Mouse (Mus musculus) liver, postnatal 0 days (tissue): Measurements from ENCODE around the gene Cfap299. TPM values are rescaled to one million over a fixed set of nuclear protein-coding genes. Genes with fewer than 3 reads are reported as not detected.
"Not testable (repeated sequence)": the region's sequence is repeated elsewhere in the genome, so short reads cannot be mapped to it uniquely, and the experiment has no call there.

Experiments used
- ATAC-seq: fragments of 200-750 bp; cut with Nextera tagmentation; 2 replicates; pipeline ENCODE4 v1.8.0; 2017; ENCODE audit warnings: mild to moderate bottlenecking, moderate library complexity
- DNase-seq: peaks from one replicate; pipeline ENCODE4 v3.0.0-alpha.2; 2016
- H3K27ac ChIP-seq: fragments of 300-500 bp; sonication (generic); 2 replicates; pipeline ENCODE4 v1.5.1; 2014; ENCODE audit warnings: antibody characterized with exemption, moderate library complexity, mild to moderate bottlenecking, low read depth
- H3K27me3 ChIP-seq: fragments of 300-500 bp; sonication (generic); 2 replicates; pipeline ENCODE4 v1.6.1; 2014; ENCODE audit warnings: low read length, control low read depth, mixed read lengths; ENCODE audit not compliant: insufficient read depth
- H3K36me3 ChIP-seq: fragments of 300-500 bp; sonication (generic); replicated peaks from 2 replicates; pipeline ENCODE4 v1.6.1; 2014; ENCODE audit warnings: mild to moderate bottlenecking, control low read depth, low read length, moderate library complexity, mixed read lengths; ENCODE audit not compliant: insufficient read depth
- H3K4me1 ChIP-seq: fragments of 300-500 bp; sonication (generic); 2 replicates; pipeline ENCODE4 v1.6.1; 2014; ENCODE audit warnings: antibody characterized with exemption, mild to moderate bottlenecking, control low read depth; ENCODE audit not compliant: insufficient read depth
- H3K4me2 ChIP-seq: fragments of 300-500 bp; sonication (generic); 2 replicates; pipeline ENCODE4 v1.6.1; 2014; ENCODE audit warnings: low read depth, mild to moderate bottlenecking, low read length, moderate library complexity, mixed read lengths
- H3K4me3 ChIP-seq: fragments of 300-500 bp; sonication (generic); 2 replicates; pipeline ENCODE4 v1.5.1; 2014; ENCODE audit warnings: low read depth, low read length
- H3K9ac ChIP-seq: fragments of 300-500 bp; sonication (generic); replicated peaks from 2 replicates; pipeline ENCODE4 v1.6.1; 2014; ENCODE audit warnings: mild to moderate bottlenecking, moderate library complexity
- H3K9me3 ChIP-seq: fragments of 300-500 bp; sonication (generic); 2 replicates; pipeline ENCODE4 v1.6.1; 2016; ENCODE audit warnings: mild to moderate bottlenecking, control low read depth, low read length, mixed read lengths
- CTCF ChIP-seq: sonication (generic); IDR thresholded peaks from 2 replicates; pipeline ENCODE4 v1.5.1; 2016; ENCODE audit warnings: antibody characterized with exemption, low read depth
- EP300 ChIP-seq: IDR thresholded peaks from 2 replicates; pipeline ENCODE4 v1.6.1; 2016; ENCODE audit warnings: antibody characterized with exemption, low read depth, mild to moderate bottlenecking
- WGBS: fragments of 180-500 bp; shearing (Covaris S2); extraction: QIAGEN DNeasy Blood & Tissue Kit; methylation state at CpG from one replicate; pipeline ENCODE4 v1.1.7; 2014; ENCODE audit not compliant: insufficient replicate concordance; 5-methylcytosine and 5-hydroxymethylcytosine counted together
- polyA plus RNA-seq: library from polyadenylated mRNA; unstranded; fragments of >200 nt; fragmentation: Nextera tagmentation; extraction: Ambion mirVana; gene quantifications from 2 replicates; pipeline ENCODE4 v1.2.1, GENCODE M21; 2015

Cfap299 gene
- polyA plus RNA-seq, 1 experiment from 2014 or later: not detected

GRCm38 (mm10) chr5:98293049-98293715, 35.9 kb upstream of the Cfap299 start:
- 4% methylated on average over 12 of the region's 12 CpGs for WGBS
- ATAC-seq (no peak), DNase-seq (no peak)
- H3K4me3 ChIP-seq: no peak overlapping the region
- H3K9me3 ChIP-seq: no peaks in the 10 kb centered on the region
- H3K36me3 ChIP-seq: no peaks in the 10 kb centered on the region
- H3K27me3 ChIP-seq: peaks cover 12% of the 10 kb centered on the region; the same call in 1 of the 2 replicates
- H3K4me1 ChIP-seq: no peaks in the 10 kb centered on the region
- no peak overlapping the region for H3K9ac ChIP-seq
- no peak overlapping the region for H3K27ac ChIP-seq
- TF ChIP-seq EP300 (no peak), CTCF (no peak)
- no peak overlapping the region for H3K4me2 ChIP-seq

DNA sequence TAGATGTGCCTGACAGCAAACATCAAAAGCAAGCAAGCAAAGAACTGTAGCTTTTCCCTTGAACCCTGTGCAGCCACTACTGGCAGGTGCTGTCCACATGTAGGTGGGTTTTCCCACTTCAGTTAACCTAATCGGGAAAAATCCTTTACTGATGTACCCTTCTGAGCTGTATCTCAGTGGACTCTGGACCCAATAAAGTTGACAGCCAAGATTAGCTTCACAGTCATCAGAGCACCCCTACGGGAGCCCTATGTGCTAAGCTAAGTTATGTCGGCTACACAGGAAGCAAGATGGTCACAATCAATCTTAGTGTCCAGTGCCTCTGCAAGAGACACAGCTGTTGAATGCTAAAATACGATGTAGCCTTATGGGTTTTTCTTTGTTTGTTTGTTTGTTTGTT, 29.0 kb upstream of the Cfap299 start:
- 59% methylated on average over 4 of the region's 4 CpGs for WGBS
- no peaks in the 10 kb centered on the region for H3K9me3 ChIP-seq
- H3K27me3 ChIP-seq: no peaks in the 10 kb centered on the region
- H3K27ac ChIP-seq: no peak overlapping the region
- H3K9ac ChIP-seq: no peak overlapping the region
- TF ChIP-seq EP300: no peak
- TF ChIP-seq CTCF: no peak
- no peak overlapping the region for H3K4me3 ChIP-seq
- ATAC-seq (no peak), DNase-seq (no peak)
- no peaks in the 10 kb centered on the region for H3K36me3 ChIP-seq
- H3K4me2 ChIP-seq: no peak overlapping the region
- H3K4me1 ChIP-seq: no peaks in the 10 kb centered on the region

DNA sequence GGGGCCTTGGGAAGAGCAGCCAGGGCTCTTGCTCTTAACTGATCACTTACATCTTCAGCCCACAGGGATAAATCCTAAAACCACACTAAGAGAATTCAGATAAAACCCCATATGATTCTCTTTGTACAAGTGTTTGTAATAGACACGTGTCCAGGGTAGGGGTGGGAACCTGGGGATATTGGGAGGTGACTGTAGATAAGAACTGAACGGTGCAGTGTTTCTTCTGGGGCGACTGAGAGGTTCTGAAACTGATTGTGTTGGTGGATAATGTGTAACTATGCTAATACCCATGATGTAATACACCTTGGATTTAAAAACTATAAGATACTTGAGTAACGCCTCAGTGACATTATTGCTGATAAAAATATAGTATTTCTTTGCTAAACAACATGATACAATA, 23.4 kb upstream of the Cfap299 start:
- Histone ChIP-seq H3K27me3 (no peaks in the 10 kb centered on the region), H3K36me3 (no peaks in the 10 kb centered on the region), H3K27ac (no peak overlapping the region), H3K9me3 (no peaks in the 10 kb centered on the region), H3K4me2 (no peak overlapping the region), H3K4me1 (no peaks in the 10 kb centered on the region), H3K4me3 (no peak overlapping the region), H3K9ac (no peak overlapping the region)
- WGBS: 71% methylated on average over 4 of the region's 4 CpGs
- DNase-seq: no peak
- ATAC-seq: no peak
- TF ChIP-seq CTCF (no peak), EP300 (no peak)

DNA sequence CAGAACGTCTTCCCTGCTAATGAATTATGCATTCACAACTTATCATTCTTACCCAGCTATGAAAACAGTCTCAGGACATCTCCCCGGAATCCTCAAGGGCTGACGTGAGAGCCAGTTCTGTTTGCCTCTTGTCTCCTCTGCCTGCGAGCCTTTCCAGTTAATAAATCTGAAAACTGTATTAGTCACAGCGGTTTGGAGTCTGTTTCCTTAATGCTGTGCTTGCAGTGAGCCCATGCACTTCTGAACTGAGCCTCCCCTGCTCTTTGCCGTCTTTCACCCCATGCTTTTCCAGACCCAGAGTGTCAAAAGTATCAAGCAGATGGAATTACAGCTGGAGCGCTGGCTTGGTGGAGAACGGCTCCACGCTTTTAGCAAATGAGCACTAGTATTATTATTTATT, 22.6 kb upstream of the Cfap299 start:
- no peak overlapping the region for H3K4me3 ChIP-seq
- no peaks in the 10 kb centered on the region for H3K27me3 ChIP-seq
- whole genome bisulfite sequencing: 66% methylated on average over 9 of the region's 9 CpGs
- H3K4me2 ChIP-seq: no peak overlapping the region
- DNase-seq (no peak), ATAC-seq (no peak)
- H3K9ac ChIP-seq: no peak overlapping the region
- TF ChIP-seq CTCF: no peak
- no peak for TF ChIP-seq EP300
- H3K4me1 ChIP-seq: no peaks in the 10 kb centered on the region
- H3K27ac ChIP-seq: no peak overlapping the region
- no peaks in the 10 kb centered on the region for H3K9me3 ChIP-seq
- H3K36me3 ChIP-seq: no peaks in the 10 kb centered on the region

- Histone ChIP-seq H3K4me1 (peaks cover 7% of the 10 kb centered on the region; the same call in 1 of the 2 replicates), H3K9me3 (no peaks in the 10 kb centered on the region), H3K27ac (no peak overlapping the region), H3K4me3 (no peak overlapping the region), H3K27me3 (no peaks in the 10 kb centered on the region), H3K36me3 (no peaks in the 10 kb centered on the region), H3K4me2 (no peak overlapping the region), H3K9ac (no peak overlapping the region)
- ATAC-seq (no peak), DNase-seq (no peak)
- 70% methylated on average over 2 of the region's 2 CpGs for WGBS
- TF ChIP-seq EP300: no peak
- no peak for TF ChIP-seq CTCF
Measured at GRCm38 (mm10) chr5:98326625-98327024, 2.5 kb upstream of the Cfap299 start.

DNA sequence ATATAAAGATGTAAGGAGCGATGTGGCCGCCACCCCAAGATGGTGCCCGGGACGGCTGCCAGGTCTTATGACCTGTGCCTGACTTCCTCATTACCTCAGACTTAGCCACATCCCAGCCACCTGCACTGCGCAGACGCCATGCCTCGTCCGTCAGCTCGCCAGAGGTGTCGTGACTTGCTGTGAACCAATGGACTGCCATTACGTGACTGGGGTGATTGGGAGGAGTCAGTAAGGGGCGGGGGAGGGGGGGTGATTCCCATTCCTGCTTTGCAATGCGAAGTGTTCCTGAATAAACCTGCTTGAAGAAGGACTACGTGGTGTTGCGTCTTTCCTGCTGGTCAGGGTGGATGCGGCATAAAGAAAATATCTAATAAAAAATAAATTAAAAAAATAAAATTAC, 14.6 kb downstream of the Cfap299 start:
- ATAC-seq, DNase-seq, H3K4me2 ChIP-seq, H3K27me3 ChIP-seq, H3K4me1 ChIP-seq, H3K27ac ChIP-seq, H3K36me3 ChIP-seq, H3K9me3 ChIP-seq, H3K4me3 ChIP-seq, H3K9ac ChIP-seq: not testable (repeated sequence)
- 78% methylated on average over 16 of the region's 16 CpGs for WGBS

- DNase-seq: no peak
Measured at GRCm38 (mm10) chr5:98344581-98344980, 15.5 kb downstream of the Cfap299 start.

More at GRCm38 (mm10) chr5:98344581-98344980, 15.5 kb downstream of the Cfap299 start:
- Histone ChIP-seq H3K27me3 (no peaks in the 10 kb centered on the region), H3K36me3 (no peaks in the 10 kb centered on the region), H3K9me3 (no peaks in the 10 kb centered on the region), H3K4me2 (no peak overlapping the region), H3K9ac (no peak overlapping the region), H3K4me1 (no peaks in the 10 kb centered on the region), H3K27ac (no peak overlapping the region), H3K4me3 (no peak overlapping the region)
- WGBS: 71% methylated on average over 2 of the region's 2 CpGs
- ATAC-seq: no peak
- TF ChIP-seq EP300 (no peak), CTCF (no peak; the same call in 1 of the 2 replicates)
